Mouse (Mus musculus) kidney, postnatal 0 days (tissue): ENCODE results near the gene Gm45717. TPM values are rescaled to one million over a fixed set of nuclear protein-coding genes. Genes with fewer than 3 reads are reported as not detected.

ENCODE experiments used
- ATAC-seq: fragments of 200-750 bp; cut with Nextera tagmentation; replicated peaks from 2 replicates; pipeline ENCODE4 v1.8.0; 2017; ENCODE audit warnings: low read depth, moderate number of reproducible peaks, moderate TSS enrichment, moderate library complexity; ENCODE audit not compliant: low FRiP score
- DNase-seq: peaks from one replicate; pipeline ENCODE4 v3.0.0-alpha.2; 2016; ENCODE audit warnings: low spot score
- H3K27ac ChIP-seq: fragments of 300-500 bp; sonication (generic); 2 replicates; pipeline ENCODE4 v1.5.1; 2014; ENCODE audit warnings: mild to moderate bottlenecking
- H3K27me3 ChIP-seq: fragments of 300-500 bp; sonication (generic); 2 replicates; pipeline ENCODE4 v1.6.1; 2014; ENCODE audit warnings: low read length, mixed read lengths; ENCODE audit not compliant: insufficient read depth
- H3K36me3 ChIP-seq: fragments of 300-500 bp; sonication (generic); 2 replicates; pipeline ENCODE4 v1.6.1; 2014; ENCODE audit warnings: low read length, mixed read lengths; ENCODE audit not compliant: insufficient read depth
- H3K4me1 ChIP-seq: fragments of 300-500 bp; sonication (generic); replicated peaks from 2 replicates; pipeline ENCODE4 v1.6.1; 2014; ENCODE audit warnings: antibody characterized with exemption, low read length, mixed read lengths; ENCODE audit not compliant: insufficient read depth
- H3K4me2 ChIP-seq: fragments of 300-500 bp; sonication (generic); 2 replicates; pipeline ENCODE4 v1.6.1; 2014; ENCODE audit warnings: mild to moderate bottlenecking, low read length, moderate library complexity, mixed read lengths
- H3K4me3 ChIP-seq: fragments of 300-500 bp; sonication (generic); replicated peaks from 2 replicates; pipeline ENCODE4 v1.5.1; 2014; ENCODE audit warnings: low read depth, low read length
- H3K9ac ChIP-seq: fragments of 300-500 bp; sonication (generic); 2 replicates; pipeline ENCODE4 v1.6.1; 2014; ENCODE audit warnings: low read depth, low read length
- H3K9me3 ChIP-seq: fragments of 300-500 bp; sonication (generic); replicated peaks from 2 replicates; pipeline ENCODE4 v1.6.1; 2016; ENCODE audit warnings: low read length, inconsistent platforms, mixed read lengths
- CTCF ChIP-seq: IDR thresholded peaks from 2 replicates; pipeline ENCODE4 v1.5.1; 2016; ENCODE audit warnings: antibody characterized with exemption, low read depth, mild to moderate bottlenecking, moderate library complexity
- WGBS: fragments of 180-500 bp; shearing (Covaris S2); extraction: QIAGEN DNeasy Blood & Tissue Kit; methylation state at CpG from one replicate; pipeline ENCODE4 v1.1.7; 2014; 5-methylcytosine and 5-hydroxymethylcytosine counted together
- polyA plus RNA-seq: library from polyadenylated mRNA; unstranded; fragments of >200 nt; fragmentation: Nextera tagmentation; extraction: Ambion mirVana; gene quantifications from 2 replicates; pipeline ENCODE4 v1.2.1, GENCODE M21; 2015

The Gm45717 gene
- polyA plus RNA-seq, 1 experiment from 2014 or later = 0.45 TPM

DNA sequence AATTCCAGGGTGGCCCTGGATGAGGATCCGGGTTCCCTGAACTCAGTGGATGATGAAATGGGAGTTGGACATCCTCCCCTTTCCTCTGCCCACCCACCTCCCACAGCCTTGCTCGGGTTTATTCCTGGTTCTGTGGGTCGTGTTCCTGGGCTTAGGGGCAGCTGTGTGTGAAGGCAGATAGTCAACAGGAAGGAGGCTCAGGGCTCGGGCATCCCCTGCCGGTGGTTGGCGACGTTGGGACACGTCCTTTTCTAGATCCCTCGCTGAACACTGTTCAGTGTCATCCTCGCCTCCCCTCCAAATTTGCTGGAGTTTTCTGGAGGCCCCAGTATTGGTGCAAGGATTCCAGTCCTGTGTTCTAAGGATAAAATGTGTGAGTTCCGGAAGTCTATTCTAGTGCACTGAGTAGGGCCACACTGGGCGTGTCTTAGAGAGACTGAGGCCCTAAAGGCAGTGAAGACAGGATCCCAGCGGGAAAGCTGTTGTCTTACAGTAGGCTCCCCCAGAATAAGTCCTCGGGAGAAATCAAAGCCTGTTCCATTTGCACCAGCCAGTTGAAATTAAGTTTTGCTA lies 35.5 kb upstream of the Gm45717 start:
- no peak overlapping the region for H3K9ac ChIP-seq
- TF ChIP-seq CTCF = no peak
- H3K36me3 ChIP-seq = no peaks in the 10 kb centered on the region
- no peaks in the 10 kb centered on the region for H3K4me1 ChIP-seq
- no peak overlapping the region for H3K4me3 ChIP-seq
- no peak overlapping the region for H3K4me2 ChIP-seq
- H3K27ac ChIP-seq = no peak overlapping the region
- no peak for DNase-seq
- ATAC-seq = no peak
- H3K27me3 ChIP-seq = no peaks in the 10 kb centered on the region
- no peaks in the 10 kb centered on the region for H3K9me3 ChIP-seq
- 81% methylated on average over 14 of the region's 14 CpGs for WGBS

DNA sequence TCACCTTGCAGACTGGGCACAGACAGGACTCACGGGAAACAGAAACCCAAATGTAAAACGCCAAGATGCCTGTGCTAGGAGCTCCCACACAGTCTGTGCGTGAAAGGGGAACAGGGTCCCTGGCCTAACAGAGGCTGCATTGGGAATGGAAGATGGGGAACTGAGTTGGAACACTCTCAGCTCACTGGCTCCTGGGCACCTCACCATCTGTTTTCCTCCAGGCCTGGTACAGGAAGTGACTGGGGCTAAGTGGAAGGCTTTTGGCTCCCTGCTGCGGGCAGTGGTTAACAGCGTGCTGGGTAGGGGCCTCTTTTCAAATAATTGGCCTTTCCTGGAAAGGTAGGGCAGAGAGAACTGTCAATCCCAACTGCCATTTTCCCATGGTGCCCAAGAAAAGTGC lies 34.9 kb upstream of the Gm45717 start:
- Histone ChIP-seq H3K27ac (no peak overlapping the region), H3K27me3 (no peaks in the 10 kb centered on the region), H3K36me3 (no peaks in the 10 kb centered on the region), H3K4me2 (no peak overlapping the region), H3K4me3 (no peak overlapping the region), H3K9ac (no peak overlapping the region), H3K4me1 (no peaks in the 10 kb centered on the region), H3K9me3 (no peaks in the 10 kb centered on the region)
- TF ChIP-seq CTCF = no peak
- WGBS = 49% methylated on average over 5 of the region's 5 CpGs
- ATAC-seq = no peak
- DNase-seq = no peak

DNA sequence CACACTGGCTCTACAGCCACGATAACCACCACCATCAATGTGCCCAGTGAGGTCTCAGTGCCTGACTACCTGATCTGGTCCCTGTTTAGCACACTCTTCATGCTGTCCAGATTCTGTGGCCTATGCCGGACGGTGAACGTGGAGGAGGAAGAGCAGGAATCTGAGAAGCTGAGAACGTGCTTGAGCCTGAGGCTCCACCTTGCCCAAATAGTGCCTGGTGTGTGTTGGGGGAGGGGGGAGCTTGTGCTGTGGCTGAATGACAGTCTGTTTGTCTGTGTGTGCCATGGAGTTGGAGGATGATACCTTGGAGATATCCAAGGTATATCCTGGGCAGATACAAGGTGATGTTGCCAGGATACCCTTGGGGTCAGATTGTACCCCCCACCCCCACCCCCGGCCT lies 34.4 kb upstream of the Gm45717 start:
- no peaks in the 10 kb centered on the region for H3K27me3 ChIP-seq
- H3K4me1 ChIP-seq = no peaks in the 10 kb centered on the region
- no peak overlapping the region for H3K4me3 ChIP-seq
- 41% methylated on average over 6 of the region's 6 CpGs for WGBS
- no peaks in the 10 kb centered on the region for H3K36me3 ChIP-seq
- DNase-seq = no peak
- TF ChIP-seq CTCF = no peak
- no peak overlapping the region for H3K27ac ChIP-seq
- no peaks in the 10 kb centered on the region for H3K9me3 ChIP-seq
- ATAC-seq = no peak
- no peak overlapping the region for H3K9ac ChIP-seq
- no peak overlapping the region for H3K4me2 ChIP-seq

DNA sequence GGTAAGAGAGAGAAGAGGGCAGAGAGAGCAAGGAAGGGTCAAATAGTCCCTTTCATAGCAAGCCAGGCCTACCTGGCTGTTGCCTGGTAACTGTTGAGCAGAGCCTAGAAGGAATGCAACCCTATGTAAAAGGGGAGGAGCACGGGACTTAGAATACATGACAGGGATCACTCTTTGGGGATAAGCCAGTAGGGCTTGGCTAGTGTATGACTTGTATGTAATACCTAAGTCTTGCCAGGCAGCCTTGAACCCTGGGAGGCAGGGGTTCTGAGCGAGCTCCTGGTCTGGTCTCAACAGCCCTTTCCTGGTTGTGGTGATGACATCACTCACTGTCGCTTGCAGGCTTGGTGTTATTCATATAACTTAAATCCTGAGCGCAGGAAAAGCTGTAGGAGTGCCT lies 33.3 kb upstream of the Gm45717 start:
- Histone ChIP-seq H3K27ac (no peak overlapping the region), H3K4me1 (no peaks in the 10 kb centered on the region), H3K9me3 (no peaks in the 10 kb centered on the region), H3K4me3 (no peak overlapping the region), H3K36me3 (no peaks in the 10 kb centered on the region), H3K27me3 (no peaks in the 10 kb centered on the region), H3K9ac (no peak overlapping the region), H3K4me2 (no peak overlapping the region)
- no peak for TF ChIP-seq CTCF
- ATAC-seq (no peak), DNase-seq (no peak)
- 78% methylated on average over 4 of the region's 4 CpGs for WGBS

DNA sequence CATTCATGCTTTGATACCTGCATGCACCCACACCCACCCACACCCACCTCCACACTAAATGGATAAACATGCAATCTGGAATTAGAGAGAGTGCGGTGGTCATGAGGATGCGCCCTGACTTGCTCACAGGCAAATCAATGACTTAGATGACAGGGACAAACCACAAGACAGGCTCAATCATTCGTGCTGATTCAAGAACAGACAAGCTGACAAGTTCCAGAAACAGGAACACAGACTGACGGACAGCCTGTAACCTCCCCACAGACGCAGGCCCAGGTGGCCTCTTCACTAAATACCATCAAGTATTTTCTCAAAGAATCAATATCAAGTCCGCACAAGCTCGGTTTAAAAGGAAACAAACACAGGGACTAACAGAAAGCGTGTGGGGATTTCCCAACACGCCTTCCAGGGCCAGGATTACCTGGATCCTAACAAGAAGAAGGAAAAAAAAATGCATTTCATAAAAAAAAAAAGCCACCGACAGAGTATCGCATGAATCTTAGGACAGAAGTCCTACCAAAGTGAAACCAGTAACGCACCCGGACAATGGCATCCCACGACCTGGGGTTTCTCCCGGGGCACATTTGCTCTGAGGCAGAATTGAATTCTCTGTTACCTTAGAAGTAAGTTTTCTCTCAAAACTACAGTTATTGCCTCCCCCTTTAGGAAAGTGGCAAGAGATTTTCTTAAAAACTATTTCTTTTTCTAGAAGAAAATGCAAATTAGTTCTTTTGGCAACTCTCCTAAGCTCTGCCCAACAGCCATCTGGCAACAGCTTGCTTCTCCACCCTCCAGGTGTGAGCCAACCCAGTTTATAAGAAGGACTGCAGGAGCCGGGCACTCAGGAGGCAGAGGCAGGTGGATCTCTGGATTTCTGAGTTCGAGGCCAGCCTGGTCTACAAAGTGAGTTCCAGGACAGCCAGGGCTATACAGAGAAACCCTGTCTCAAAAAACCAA lies 31.7 kb upstream of the Gm45717 start:
- no peak for TF ChIP-seq CTCF
- no peak overlapping the region for H3K4me3 ChIP-seq
- no peaks in the 10 kb centered on the region for H3K4me1 ChIP-seq
- H3K9ac ChIP-seq = no peak overlapping the region
- 90% methylated on average over 17 of the region's 17 CpGs for WGBS
- H3K9me3 ChIP-seq = no peaks in the 10 kb centered on the region
- no peaks in the 10 kb centered on the region for H3K36me3 ChIP-seq
- ATAC-seq (no peak), DNase-seq (no peak)
- H3K4me2 ChIP-seq = no peak overlapping the region
- no peaks in the 10 kb centered on the region for H3K27me3 ChIP-seq
- no peak overlapping the region for H3K27ac ChIP-seq

DNA sequence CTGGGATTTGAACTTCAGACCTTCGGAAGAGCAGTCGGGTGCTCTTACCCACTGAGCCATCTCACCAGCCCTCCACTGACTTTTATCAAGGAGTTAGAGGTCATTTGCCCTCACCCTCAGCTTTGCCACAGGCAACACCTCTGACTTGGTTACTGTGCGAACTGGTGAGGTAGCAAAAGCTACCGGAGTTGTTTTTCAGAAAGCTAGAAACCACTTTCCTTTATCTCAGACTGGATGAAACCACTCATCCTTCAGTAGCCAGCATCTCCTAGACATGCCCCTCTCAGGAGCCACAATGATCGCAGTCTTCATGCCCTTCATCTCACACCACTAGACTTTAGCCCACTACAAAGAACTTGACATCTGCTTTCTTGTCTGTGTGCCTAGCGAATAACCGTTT lies 27.2 kb upstream of the Gm45717 start:
- Histone ChIP-seq H3K27ac (no peak overlapping the region), H3K4me1 (no peaks in the 10 kb centered on the region), H3K9ac (no peak overlapping the region), H3K4me2 (no peak overlapping the region), H3K27me3 (no peaks in the 10 kb centered on the region), H3K4me3 (no peak overlapping the region), H3K36me3 (no peaks in the 10 kb centered on the region), H3K9me3 (no peaks in the 10 kb centered on the region)
- 93% methylated on average over 7 of the region's 7 CpGs for WGBS
- no peak for TF ChIP-seq CTCF
- no peak for DNase-seq
- ATAC-seq = no peak
